Mouse (Mus musculus): ENCODE measurements around the gene Fam129a. TPM values are rescaled to one million over a fixed set of nuclear protein-coding genes. Genes with fewer than 3 reads are reported as not detected.
"Not testable (repeated sequence)": the region's sequence is repeated elsewhere in the genome, so short reads cannot be mapped to it uniquely, and the experiment has no call there.

Gene Fam129a
- total RNA-seq, 2 experiments from 2014 or later, result 12.9 to 19.3 TPM

DNA sequence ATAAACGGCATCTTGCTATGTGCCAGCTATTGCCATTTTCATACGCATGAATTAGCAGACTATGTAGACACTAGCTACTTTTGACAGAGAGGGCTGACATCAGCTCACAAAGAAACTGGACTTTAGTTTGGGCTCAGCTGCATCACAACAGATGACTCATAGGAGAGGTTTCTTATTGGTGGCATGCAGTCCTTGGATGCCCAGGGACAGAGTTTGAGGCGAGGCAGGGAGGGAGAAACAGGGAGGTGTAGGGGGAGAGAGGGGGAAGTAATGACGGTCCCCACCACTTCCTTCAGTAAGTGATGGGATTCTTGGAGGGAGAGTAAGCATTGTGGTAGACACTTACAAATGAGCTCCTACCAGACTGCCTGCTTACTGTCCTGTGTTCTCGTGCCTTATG, 118.0 kb downstream of the Fam129a start:
- DNase-seq (ENCODE audit: low spot score), result no peak
- intact Hi-C loops (cut with DNase I), result no loop called here

DNA sequence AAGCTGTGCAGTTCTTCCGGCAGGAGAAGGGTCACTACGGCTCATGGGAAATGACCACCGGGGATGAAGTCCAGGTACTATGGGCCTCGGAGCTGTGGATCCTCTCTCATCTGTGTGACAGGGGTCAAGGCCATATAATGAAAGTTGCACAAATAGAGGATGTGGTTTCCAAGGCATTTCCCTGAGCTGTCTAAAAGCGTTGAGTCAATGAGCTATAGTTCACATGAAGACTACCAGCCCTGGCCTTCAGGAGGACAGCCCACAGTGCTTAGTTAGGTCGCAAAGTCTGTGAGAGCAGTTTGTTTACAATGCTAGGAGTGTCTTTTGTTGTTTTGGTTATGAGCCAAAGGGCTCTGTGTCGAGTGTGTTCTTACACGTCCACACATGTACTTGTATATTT, 118.6 kb downstream of the Fam129a start:
- DNase-seq (ENCODE audit: low spot score), result no peak
- intact Hi-C loops (cut with DNase I), result no loop called here

DNA sequence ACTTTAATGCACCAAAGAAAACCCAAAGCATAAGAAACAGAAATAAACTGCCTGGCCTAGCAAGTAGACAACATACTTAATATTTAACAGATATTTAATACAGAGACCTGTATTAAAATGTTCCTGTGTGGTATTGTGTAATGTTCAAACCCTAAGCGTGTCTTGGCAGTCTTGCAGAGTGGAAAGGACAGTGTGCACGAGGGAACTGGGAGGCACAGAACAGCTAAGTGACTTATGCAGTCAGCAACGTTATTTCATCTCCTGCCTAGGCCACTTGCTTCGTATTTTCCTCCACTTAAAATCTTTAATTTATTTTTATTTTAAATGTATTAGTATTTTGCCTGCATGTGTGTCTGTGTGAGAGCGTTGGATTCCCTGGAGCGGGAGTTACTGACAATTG, 119.1 kb downstream of the Fam129a start:
- no peak for DNase-seq (ENCODE audit: low spot score)
- intact Hi-C loops (cut with DNase I), result no loop called here

DNA sequence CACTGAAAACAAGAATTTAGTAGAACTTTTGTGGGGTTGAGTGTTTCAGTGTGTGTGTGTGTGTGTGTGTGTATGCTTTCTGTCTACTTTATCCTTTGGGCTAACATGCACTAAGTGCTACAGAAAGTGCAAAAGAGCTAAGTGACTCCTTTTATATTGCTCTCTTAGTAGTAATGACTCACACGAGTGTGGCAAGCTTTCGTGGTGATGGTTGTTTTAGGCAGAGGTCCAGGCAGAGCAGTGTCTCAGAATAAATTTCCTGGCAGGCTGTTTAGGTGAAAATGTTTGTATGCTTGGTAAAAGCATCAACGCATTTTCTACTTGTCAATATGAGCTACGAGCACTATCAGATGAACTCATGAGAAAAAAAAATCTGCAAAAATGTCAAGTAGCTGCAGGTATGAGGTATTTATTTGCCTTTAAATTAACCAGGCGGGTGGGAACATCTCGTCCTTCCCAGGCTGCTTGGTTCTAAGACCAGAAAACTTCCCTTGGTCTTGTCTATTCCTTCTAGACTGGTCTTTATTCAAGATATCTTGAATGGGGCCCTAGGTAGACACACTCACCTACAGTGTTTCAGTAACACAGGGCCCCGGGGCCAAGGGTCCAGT, 119.7 kb downstream of the Fam129a start:
- intact Hi-C loops (cut with DNase I), result no loop called here
- DNase-seq (ENCODE audit: low spot score), result no peak

DNA sequence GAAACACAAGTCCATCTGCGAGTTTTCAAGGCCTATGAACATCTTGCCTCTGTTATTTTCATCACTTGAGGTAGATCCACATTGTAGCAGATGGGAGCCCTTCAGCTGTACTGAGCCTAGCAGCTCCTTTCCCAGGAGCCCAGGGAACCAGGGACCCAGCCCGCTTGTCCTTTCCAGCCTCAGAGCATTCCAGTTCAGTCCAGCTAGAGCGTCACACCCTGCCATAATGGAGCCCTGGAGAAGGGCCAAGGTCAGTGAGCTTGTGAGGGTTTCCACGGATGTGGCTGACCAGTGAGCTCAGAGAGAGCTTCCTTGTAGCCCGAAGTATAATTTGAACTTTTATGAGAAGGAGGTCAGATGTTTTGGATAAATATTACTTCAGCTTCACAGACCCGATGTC, 121.9 kb downstream of the Fam129a start:
- DNase-seq (ENCODE audit: low spot score), result peak; percentile 74
- intact Hi-C loops (cut with DNase I), result not testable (repeated sequence)

DNA sequence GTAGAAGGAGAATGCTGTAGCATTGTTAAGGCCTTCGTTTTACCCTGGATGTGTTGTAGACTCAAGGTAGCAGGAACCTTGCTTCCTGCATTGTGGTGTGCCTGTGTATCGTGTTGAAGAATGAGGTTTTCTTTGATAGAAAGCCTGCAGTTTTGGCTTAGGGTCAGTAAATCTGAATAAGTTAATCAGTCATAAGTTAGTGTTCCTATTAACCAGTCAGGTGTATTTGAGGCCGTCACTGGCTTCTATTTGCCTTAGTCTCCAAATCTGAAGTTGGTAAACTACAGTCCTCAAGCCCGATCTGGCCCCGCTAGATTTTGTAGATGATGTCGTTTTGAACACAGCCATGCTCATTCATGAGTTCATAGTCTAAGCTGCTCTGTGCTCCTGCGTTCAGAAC, 125.8 kb downstream of the Fam129a start:
- intact Hi-C loops (cut with DNase I), result no loop called here
- no peak for DNase-seq (ENCODE audit: low spot score)

DNA sequence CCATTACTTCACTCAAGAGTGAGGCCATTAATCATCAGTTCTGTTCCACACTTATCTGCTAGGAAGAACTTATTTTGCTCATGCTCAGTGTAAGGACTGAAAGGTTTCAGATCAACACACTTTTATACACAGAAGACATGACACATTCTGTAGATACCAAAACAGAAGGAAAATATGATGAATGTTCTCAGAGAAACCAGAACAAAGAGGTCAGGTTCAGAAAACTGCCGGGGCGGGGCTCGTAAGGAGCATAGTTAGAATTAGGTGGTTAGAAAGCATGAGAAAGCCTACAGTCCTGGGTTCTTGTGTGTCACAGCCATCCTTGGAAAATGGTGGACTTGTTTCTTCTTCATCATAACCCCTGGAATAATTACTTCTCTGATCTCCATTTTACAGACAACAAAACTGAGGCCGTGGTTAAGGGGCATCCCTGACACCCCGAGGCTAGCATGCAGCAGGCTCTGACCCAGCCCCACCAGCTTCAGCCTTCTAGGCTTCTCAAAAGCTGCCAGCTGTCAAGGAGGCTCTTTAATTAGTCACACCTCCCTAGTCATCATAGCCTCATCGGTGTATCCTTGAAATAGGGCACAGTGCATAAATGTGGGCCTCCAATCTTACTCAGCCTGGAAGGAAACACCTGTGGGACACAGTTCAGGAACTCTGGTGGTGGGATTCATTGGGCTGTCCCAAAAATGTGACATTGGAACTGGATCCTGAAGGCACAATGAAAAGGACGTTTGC, 127.1 kb downstream of the Fam129a start:
- intact Hi-C loops (cut with DNase I), result no loop called here

DNA sequence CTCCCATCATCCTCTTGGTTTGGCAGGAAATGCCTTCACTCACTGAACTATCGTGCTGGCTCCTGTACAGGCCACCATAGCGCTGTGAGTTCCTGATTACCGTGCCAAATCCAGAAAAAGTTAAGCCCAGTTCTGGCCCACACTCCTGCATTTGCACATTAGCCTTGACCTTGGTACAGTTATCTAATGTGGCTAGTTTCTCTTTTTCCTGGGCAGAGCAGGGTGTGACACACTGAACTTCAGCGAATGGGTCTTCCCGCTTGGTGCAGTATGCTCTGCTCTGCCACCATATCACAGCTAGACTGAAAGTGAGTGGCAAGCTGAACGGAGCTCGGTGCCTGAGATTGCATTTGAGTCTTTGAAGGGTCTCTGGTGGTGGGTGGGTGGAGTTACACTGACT, 128.4 kb downstream of the Fam129a start:
- intact Hi-C loops (cut with DNase I), result no loop called here
- DNase-seq (ENCODE audit: low spot score), result no peak

More for the DNA sequence above, 127.1 kb downstream of the Fam129a start:
- DNase-seq (ENCODE audit: low spot score), result no peak

DNA sequence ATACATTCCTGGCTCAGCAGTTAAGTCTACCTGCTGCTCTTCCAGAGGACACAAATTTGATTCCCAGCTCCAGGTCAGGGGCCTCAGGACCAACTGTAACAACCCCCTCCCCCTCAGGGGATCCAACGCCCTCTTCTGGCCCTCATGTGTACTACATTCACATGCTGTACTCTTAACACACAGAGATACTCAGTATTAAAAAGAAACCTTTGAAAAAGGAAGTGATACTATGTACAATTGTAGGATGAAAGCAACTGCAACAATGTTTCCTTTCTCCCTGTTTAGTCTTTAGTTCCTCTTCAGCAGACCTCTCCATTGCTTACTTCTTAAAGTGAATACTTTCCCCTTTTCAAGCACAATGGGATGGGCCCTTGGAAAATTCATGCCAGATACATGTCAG, 131.8 kb downstream of the Fam129a start:
- intact Hi-C loops (cut with DNase I), result no loop called here
- no peak for DNase-seq (ENCODE audit: low spot score)

DNA sequence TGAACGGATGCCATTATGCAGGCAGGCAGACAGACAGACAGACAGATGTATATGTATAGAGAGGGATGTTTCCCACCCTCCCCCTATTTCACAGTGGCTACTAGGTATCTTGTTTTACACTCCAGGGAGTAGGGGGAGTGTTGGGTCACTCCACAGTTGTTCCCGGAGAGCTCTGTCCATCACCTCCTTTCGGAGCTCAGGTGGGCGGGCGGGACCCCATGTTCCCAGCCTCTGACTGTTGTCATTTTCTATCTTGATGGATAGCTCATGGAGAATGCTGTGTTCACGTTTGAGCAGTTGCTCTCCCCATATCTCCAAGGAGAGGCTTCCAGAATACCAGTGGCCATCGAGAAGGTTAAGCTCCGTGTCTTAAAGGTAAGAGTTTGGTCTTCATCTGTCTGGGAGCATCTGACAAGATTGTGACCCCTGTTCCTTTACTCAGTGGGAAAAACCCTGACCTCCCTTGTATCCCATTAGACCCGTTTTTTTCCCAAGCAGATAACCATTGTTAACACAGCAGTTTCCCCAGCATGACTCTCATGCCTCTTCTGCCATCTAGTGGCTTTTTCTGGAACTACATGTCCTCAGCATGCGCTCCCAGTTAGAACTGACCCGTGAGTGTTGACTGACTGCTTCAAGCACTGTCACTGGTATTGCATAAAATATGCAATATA, 134.9 kb downstream of the Fam129a start:
- intact Hi-C loops (cut with DNase I), result loop anchor here (1.0 to 5.0 kb wide), 3 partner anchors 142 to 244 kb away; no protein-coding TSS in a partner anchor
- DNase-seq (ENCODE audit: low spot score), result peak; percentile 46

DNA sequence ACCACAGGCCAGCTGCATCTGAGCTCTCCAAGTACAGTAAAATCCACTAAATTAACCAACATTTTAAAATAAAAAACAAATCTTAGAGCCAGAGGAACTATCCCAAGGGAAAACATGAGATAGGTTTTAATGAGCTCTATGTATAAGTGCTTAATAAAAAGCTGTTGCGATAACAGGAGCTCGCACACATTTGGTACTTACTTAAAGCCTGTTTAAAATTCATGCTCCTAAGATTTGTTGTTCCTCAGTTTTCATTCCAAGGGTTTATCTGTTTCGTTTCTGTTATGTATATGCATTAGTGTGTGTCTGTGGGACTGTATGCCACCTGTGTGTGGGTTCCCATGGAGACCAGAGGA, 135.4 kb downstream of the Fam129a start:
- intact Hi-C loops (cut with DNase I), result loop anchor here (1.0 to 5.0 kb wide), 3 partner anchors 142 to 244 kb away; no protein-coding TSS in a partner anchor
- no peak for DNase-seq (ENCODE audit: low spot score)

DNA sequence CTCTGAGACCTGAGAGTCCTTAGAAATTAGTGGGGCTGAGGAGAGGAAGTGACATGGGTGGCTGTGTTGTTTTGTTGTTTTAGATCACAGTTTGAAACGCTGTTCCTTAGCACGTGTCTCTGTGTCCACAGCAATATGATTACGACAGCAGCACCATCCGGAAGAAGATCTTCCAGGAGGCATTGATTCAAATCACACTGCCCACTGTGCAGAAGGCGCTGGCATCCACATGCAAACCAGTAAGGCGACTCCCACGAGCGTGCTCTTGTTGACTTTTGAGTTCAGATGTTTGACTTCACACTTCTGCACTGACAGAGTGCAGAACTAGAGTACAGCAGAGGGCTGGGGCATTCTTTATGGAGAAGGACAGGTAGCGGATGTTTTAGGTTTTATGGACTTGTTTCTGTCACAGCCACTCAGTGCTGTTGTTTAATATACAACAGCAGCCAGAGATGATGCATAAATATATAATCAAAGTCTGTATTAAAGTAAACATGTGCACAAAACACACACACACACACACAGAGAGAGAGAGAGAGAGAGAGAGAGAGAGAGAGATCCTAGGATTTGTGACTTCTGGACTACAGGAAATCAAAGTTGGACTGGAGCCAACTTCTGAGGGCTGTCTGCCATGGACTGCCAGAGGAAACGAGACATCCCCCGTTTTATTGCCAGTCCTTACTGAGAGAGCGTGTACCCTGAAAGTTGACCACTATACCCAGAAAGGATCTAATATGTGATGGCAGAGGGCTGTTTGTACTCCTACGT, 138.2 kb downstream of the Fam129a start:
- intact Hi-C loops (cut with DNase I), result loop anchor here (5.0 kb wide), 2 partner anchors 217 to 247 kb away; no protein-coding TSS in a partner anchor
- DNase-seq (ENCODE audit: low spot score), result no peak

DNA sequence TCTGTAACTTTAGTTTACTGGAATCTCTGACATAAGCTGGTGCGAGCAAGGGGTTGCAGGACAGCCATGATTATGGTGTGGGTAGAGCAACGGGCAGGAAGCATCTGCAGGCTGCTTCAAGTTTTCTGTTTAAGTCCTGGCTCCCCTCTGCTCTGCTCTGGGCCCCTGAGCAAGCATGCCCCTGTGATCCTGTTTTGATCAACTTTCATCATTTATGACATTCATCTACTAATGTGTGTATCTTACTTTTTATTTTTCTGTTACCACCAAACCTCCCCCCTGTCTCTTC, 138.7 kb downstream of the Fam129a start:
- intact Hi-C loops (cut with DNase I), result loop anchor here (5.0 kb wide), 2 partner anchors 217 to 247 kb away; no protein-coding TSS in a partner anchor
- DNase-seq (ENCODE audit: low spot score), result no peak

DNA sequence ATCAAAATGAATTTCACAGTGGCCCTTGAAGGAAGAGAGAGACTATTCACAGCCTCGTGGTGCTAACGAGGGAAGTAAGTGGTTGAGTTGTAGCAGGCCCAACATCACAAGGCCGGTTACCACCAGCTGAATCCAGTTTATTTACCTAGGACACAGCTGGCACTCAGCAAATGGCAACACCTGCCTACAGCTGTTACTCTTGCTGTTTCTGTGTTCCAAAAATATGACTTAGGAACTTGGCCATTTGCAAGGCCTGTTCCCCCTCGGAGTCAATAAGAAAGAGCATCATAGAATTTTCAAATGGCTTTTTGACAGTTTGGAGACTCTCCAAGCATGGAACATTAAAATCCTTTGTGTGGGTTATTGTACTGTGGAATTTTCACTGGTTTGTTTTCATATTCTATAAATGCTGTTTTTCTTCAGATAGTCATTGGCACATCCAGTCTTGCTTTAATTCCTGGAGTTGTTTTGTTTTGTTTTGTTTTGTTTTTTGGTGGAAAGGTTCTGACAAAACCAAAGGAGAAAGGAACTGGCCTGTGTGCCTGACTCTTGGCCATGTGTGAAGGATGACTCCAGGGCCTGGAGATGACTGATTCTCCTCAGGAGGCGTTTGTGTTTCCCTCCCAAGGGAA, 139.6 kb downstream of the Fam129a start:
- intact Hi-C loops (cut with DNase I), result no loop called here
- DNase-seq (ENCODE audit: low spot score), result no peak

DNA sequence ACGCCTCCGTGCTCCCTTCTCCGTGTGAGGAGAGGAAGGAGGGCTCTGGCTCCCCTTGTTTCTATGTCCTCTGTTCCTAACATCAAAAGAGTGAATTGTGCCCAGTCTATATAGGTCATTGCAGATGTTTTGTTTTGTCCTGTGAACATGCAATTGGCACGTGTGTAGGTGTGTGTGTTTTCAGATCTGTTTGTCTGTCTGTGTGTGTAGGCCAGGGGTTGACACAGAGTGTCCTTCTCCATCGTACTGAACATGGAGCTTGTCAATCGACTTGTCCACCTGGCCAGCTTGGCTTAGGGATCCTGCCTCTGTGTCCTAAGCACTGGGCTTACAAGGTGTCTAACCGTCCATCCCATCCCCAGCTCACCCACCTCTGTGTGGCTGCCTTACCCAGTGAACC, 140.1 kb downstream of the Fam129a start:
- DNase-seq (ENCODE audit: low spot score), result no peak
- intact Hi-C loops (cut with DNase I), result no loop called here

DNA sequence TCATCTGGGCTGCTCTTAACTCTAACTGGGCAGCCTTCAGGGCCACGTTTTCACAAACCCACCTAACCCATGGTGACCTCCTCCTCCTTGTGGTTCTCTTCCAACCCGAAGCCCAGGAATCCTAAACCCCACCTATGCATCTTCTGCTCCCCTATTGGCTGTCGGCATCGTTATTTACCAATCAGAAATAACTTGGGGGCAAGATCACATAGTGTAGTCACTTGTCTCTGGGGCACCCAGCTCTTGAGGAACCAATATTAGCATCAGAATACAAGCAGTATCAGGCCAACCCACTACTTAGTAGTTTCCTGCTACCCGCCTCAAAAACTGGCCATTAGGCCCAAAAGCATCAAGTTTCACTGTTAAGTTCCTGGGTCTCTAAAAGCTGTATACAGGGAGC, 141.7 kb downstream of the Fam129a start:
- intact Hi-C loops (cut with DNase I), result no loop called here
- no peak for DNase-seq (ENCODE audit: low spot score)

DNA sequence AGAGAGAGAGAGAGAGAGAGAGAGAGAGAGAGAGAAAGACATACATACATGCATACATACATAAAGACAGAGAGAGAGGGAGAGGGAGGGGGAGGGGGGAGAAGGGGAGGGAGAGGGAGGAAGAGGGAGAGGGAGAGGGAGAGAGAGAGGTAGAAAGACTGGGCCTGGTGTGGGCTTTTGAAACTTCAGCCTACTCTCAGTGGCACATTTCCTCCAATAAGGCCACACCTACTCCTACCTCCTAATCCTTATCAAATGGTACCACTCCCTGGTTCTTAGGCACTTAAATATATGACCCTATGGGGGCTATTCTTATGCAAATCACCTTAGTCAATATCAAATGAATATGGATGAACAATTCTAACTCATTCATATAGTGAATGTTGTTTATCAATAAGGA, 142.6 kb downstream of the Fam129a start:
- intact Hi-C loops (cut with DNase I), result no loop called here
- no peak for DNase-seq (ENCODE audit: low spot score)

DNA sequence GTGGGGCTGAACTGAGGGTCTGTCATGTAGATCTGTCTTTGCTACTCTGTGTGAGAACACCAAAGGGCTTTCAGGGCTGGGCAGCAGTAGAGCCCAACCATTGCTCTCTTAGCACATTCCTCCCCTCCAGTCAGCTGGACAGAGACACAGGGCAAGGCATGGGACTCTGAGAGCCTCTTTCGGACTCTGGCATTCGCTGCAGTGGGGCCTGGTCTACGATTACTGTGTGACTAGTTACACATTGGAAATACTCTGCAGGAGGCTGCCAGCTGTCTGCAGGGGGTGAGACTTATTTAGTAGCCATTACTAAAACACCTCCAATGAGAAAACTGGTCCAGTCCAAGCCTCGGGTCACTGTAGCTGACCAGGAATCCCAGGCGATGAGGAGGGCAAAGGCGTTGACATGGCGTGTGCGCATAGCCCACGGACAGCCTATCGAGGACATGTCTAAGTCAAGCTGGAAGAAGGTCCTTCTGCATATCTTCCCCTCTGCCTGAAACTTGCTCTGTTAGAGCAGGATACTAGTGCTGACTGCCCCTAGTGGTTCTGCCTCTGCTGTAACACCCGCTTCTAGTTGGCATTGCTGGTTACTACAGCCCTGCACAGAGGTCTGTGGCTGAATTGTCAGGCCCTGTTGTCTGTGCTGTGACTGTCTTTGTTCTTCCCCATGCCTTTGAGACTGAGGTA, 145.2 kb downstream of the Fam129a start:
- no peak for DNase-seq (ENCODE audit: low spot score)
- intact Hi-C loops (cut with DNase I), result no loop called here

DNA sequence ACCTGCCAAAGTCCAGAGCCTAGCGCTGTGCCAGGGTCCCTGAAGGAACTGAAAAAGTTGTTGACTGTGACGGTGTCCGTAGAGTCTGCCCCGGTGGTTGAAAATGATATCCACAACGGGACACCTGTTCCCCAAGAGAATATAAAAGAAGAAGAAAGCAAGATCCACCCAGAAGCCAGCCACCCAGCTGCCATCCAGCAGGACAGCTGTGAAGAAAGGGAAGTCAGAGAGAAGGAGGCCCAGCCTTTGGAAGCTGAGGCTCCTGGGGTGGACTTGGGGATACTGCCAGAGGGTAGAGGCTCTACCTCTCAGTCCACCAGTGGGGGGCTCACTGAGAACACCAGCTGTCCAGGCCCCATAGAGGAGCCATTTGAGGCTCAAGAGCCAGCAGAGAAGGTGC, 146.6 kb downstream of the Fam129a start:
- DNase-seq (ENCODE audit: low spot score), result no peak
- intact Hi-C loops (cut with DNase I), result no loop called here

DNA sequence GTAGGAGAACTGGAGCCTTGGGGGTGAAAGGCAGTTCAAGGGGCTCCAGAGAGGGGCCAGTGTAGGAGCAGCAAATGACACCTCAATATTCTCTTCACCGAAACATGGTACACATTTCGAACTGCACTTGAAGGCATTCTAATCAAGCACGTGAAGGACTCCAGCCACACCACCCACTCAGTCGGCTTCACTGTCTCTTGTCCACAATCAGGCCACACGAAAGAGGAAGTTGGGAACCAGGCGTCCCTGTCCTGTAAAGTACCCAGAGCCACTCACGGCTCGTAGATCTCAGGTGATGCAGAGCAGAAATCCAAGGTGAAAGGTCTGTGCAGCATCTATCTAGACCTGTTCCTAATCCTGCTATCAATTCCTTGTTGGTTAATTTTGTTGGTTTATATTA, 147.6 kb downstream of the Fam129a start:
- no peak for DNase-seq (ENCODE audit: low spot score)
- intact Hi-C loops (cut with DNase I), result no loop called here
